Mouse (Mus musculus): ENCODE results near the gene Rere. TPM values are rescaled to one million over a fixed set of nuclear protein-coding genes. Genes with fewer than 3 reads are reported as not detected.

Rere gene
- total and polyA plus RNA-seq, 3 experiments: 4.1 to 31.8 TPM; not detected in 1

DNA sequence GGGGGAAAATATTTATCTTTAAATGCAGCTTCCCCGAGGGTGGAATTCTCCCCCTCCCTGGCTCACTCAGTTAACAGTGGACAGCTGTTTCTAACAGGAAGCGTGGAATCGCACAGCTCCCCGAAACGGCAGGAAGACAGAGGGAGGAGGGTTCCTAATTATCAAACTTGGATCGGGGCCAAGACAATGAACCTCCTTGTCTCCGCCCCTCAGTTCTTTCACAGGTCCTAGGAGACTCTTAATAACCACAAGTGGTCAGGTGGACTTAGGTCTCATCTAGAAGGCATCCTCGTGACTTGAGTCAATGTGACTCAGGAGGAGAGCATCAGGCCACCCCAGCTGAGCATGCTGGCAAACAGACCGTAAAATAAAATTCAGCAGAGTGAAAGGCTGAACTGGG is 8.7 kb upstream of the Rere start:
- no peaks in the 10 kb centered on the region for H3K9me3 ChIP-seq (replicated peaks; ENCODE audit: insufficient read depth, low read length)
- TF ChIP-seq MAFK (IDR thresholded peaks at IDR 0.05; ENCODE audit: borderline replicate concordance, low read depth, low read length) (no peak), USF1 (IDR thresholded peaks at IDR 0.05; ENCODE audit: low read depth, low read length) (peak; percentile 63), TAL1 (IDR thresholded peaks at IDR 0.05; ENCODE audit: low read length) (peak; percentile 59), POLR2A (IDR thresholded peaks at IDR 0.05; ENCODE audit: control insufficient read depth in 1 of 2, insufficient read depth in 1 of 2, low read depth in 1 of 2, low read length in 2 of 2, poor library complexity in 1 of 2) (0 out of 4 replicates have a peak, but pooled peaks of 1 of the 2 experiments have one; percentile 19), MYC (IDR thresholded peaks at IDR 0.05; ENCODE audit: low read depth, low read length) (no peak; the same call in 1 of the 2 replicates), SIN3A (IDR thresholded peaks at IDR 0.05; ENCODE audit: low read length) (peak; percentile 80), RCOR1 (IDR thresholded peaks at IDR 0.05; ENCODE audit: low read depth, low read length) (0 out of 2 replicates have a peak, but pooled peaks have one; percentile 40), ELF1 (IDR thresholded peaks at IDR 0.05; ENCODE audit: low read depth, low read length) (0 out of 2 replicates have a peak, but pooled peaks have one; percentile 35), GATA1 (IDR thresholded peaks at IDR 0.05; ENCODE audit: low read depth, low read length) (peak; percentile 36; the same call in 1 of the 2 replicates), ETS1 (IDR thresholded peaks at IDR 0.05; ENCODE audit: low read depth, low read length) (peak; percentile 86), MAX (IDR thresholded peaks at IDR 0.05; ENCODE audit: low read length) (peak; percentile 36; the same call in 1 of the 2 replicates), EP300 (IDR thresholded peaks at IDR 0.05; ENCODE audit: low read depth in 1 of 2, low read length in 2 of 2) (peak; percentile 59 to 62; a peak in 2 of 4 replicates), HCFC1 (IDR thresholded peaks at IDR 0.05; ENCODE audit: low read depth, low read length) (0 out of 2 replicates have a peak, but pooled peaks have one; percentile 8), TCF12 (IDR thresholded peaks at IDR 0.05; ENCODE audit: low read depth, low read length) (peak; percentile 42; the same call in 1 of the 2 replicates), JUND (IDR thresholded peaks at IDR 0.05; ENCODE audit: low read depth, low read length) (no peak), MYB (IDR thresholded peaks at IDR 0.05; ENCODE audit: low read depth, low read length) (no peak)
- H3K4me3 ChIP-seq (ENCODE audit: control insufficient read depth in 1 of 2, insufficient read depth in 1 of 2, low read depth in 2 of 2, low read length in 2 of 2): peak overlapping the region; percentile 33 to 40
- H3K36me3 ChIP-seq (ENCODE audit: control insufficient read depth in 1 of 2, insufficient read depth in 2 of 2, low read length in 2 of 2): peaks cover 0 to 7% of the 10 kb centered on the region in 2 experiments; a peak in 2 of 4 replicates
- no peaks in the 10 kb centered on the region for H3K27me3 ChIP-seq (ENCODE audit: control insufficient read depth in 1 of 2, insufficient read depth in 2 of 2, low read length in 2 of 2)
- peak; percentile 89 for DNase-seq (ENCODE audit: low read depth, low spot score)
- H3K4me1 ChIP-seq (ENCODE audit: control insufficient read depth in 1 of 2, insufficient read depth in 2 of 2, low read length in 2 of 2): peaks cover 2 to 14% of the 10 kb centered on the region in 2 experiments; a peak in 3 of 4 replicates
- H3K27ac ChIP-seq (ENCODE audit: control insufficient read depth, low read depth, low read length): peak overlapping the region; percentile 19
- peak overlapping the region; percentile 48 for H3K9ac ChIP-seq (ENCODE audit: control insufficient read depth, low read depth, low read length, poor library complexity, severe bottlenecking)
- H3K79me2 ChIP-seq (ENCODE audit: control insufficient read depth, insufficient read depth, low read length, poor library complexity): no peaks in the 10 kb centered on the region

DNA sequence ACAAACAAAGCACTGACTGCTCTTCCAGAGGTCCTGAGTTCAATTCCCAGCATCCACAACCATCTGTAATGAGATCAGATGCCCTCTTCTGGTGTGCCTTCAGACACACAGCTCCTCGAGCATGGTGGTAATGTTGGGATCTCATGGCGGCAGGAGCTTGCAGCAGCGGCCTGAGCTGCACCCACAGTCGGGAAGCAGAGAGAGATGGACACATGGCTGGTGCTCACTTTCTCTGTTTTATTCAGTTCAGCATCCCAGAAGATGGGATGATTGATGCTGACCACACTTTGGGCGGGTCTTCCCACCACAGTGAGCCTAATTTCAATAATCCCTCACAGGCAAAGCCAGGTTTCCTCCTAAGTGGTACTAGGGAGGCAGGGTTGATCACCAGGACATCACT is 5.9 kb upstream of the Rere start:
- no peaks in the 10 kb centered on the region for H3K79me2 ChIP-seq (ENCODE audit: control insufficient read depth, insufficient read depth, low read length, poor library complexity)
- no peaks in the 10 kb centered on the region for H3K27me3 ChIP-seq (ENCODE audit: control insufficient read depth in 1 of 2, insufficient read depth in 2 of 2, low read length in 2 of 2)
- peaks cover 0 to 9% of the 10 kb centered on the region in 2 experiments; a peak in 3 of 4 replicates for H3K4me1 ChIP-seq (ENCODE audit: control insufficient read depth in 1 of 2, insufficient read depth in 2 of 2, low read length in 2 of 2)
- TF ChIP-seq GABPA (IDR thresholded peaks at IDR 0.05; ENCODE audit: low read depth, low read length): no peak
- no peak for TF ChIP-seq MAZ (IDR thresholded peaks at IDR 0.05; ENCODE audit: low read depth, low read length)
- TF ChIP-seq RCOR1 (IDR thresholded peaks at IDR 0.05; ENCODE audit: low read depth, low read length): no peak
- TF ChIP-seq NRF1 (IDR thresholded peaks at IDR 0.05; ENCODE audit: insufficient read depth, low read depth, low read length, poor library complexity, severe bottlenecking): no peak
- TF ChIP-seq MAFK (IDR thresholded peaks at IDR 0.05; ENCODE audit: borderline replicate concordance, low read depth, low read length): no peak
- TF ChIP-seq USF2 (IDR thresholded peaks at IDR 0.05; ENCODE audit: borderline replicate concordance in 1 of 2, insufficient read depth in 1 of 2, low read depth in 1 of 2, low read length in 2 of 2): no peak
- no peak for TF ChIP-seq JUND (IDR thresholded peaks at IDR 0.05; ENCODE audit: low read depth, low read length)
- TF ChIP-seq CTCF (IDR thresholded peaks at IDR 0.05 in 2 of 3, conservative IDR thresholded peaks at IDR 0.05 in 1 of 3; ENCODE audit: control insufficient read depth in 1 of 3, insufficient read depth in 1 of 3, low read depth in 2 of 3, low read length in 3 of 3, poor library complexity in 1 of 3, severe bottlenecking in 1 of 3): no peak
- TF ChIP-seq ZMIZ1 (IDR thresholded peaks at IDR 0.05; ENCODE audit: low read depth, low read length): no peak
- TF ChIP-seq EP300 (IDR thresholded peaks at IDR 0.05; ENCODE audit: low read depth in 1 of 2, low read length in 2 of 2): no peak
- TF ChIP-seq CHD1 (IDR thresholded peaks at IDR 0.05; ENCODE audit: low read depth, low read length): no peak
- TF ChIP-seq UBTF (IDR thresholded peaks at IDR 0.05; ENCODE audit: borderline replicate concordance, insufficient read depth, low read depth, low read length): no peak
- no peak for TF ChIP-seq CHD2 (IDR thresholded peaks at IDR 0.05; ENCODE audit: low read length)
- no peak for TF ChIP-seq ZNF384 (IDR thresholded peaks at IDR 0.05; ENCODE audit: low read depth, low read length)
- no peak for TF ChIP-seq MYC (IDR thresholded peaks at IDR 0.05; ENCODE audit: low read depth, low read length)
- no peak for TF ChIP-seq MEF2A (IDR thresholded peaks at IDR 0.05; ENCODE audit: extremely low read depth, insufficient replicate concordance, low read depth, low read length, poor library complexity, severe bottlenecking)
- H3K4me3 ChIP-seq (ENCODE audit: control insufficient read depth in 1 of 2, insufficient read depth in 1 of 2, low read depth in 2 of 2, low read length in 2 of 2): no peak overlapping the region
- H3K27ac ChIP-seq (ENCODE audit: control insufficient read depth, low read depth, low read length): no peak overlapping the region
- H3K9ac ChIP-seq (ENCODE audit: control insufficient read depth, low read depth, low read length, poor library complexity, severe bottlenecking): no peak overlapping the region
- peaks cover 0 to 7% of the 10 kb centered on the region in 2 experiments; a peak in 2 of 4 replicates for H3K36me3 ChIP-seq (ENCODE audit: control insufficient read depth in 1 of 2, insufficient read depth in 2 of 2, low read length in 2 of 2)
- no peak for DNase-seq (ENCODE audit: low read depth, low spot score)
- no peaks in the 10 kb centered on the region for H3K9me3 ChIP-seq (replicated peaks; ENCODE audit: insufficient read depth, low read length)

All from MEL (cell line).